Mouse (Mus musculus) embryonic fibroblast, embryonic 13.5 days (primary cell): ENCODE data around the gene Acad11. TPM values are rescaled to one million over a fixed set of nuclear protein-coding genes. Genes with fewer than 3 reads are reported as not detected.

ENCODE experiments used
- H3K27ac ChIP-seq: 2 replicates; pipeline ENCODE4 v1.5.1; 2012; ENCODE audit warnings: low read length, control low read depth, inconsistent platforms; ENCODE audit not compliant: insufficient read depth
- H3K4me1 ChIP-seq: 2 replicates; pipeline ENCODE4 v1.6.1; 2011; ENCODE audit warnings: low read length; ENCODE audit not compliant: control insufficient read depth, insufficient read depth
- H3K4me3 ChIP-seq: 2 replicates; pipeline ENCODE4 v1.5.1; 2011; ENCODE audit warnings: mild to moderate bottlenecking, control low read depth, low read length; ENCODE audit not compliant: insufficient read depth
- CTCF ChIP-seq: IDR thresholded peaks from 2 replicates; pipeline ENCODE4 v1.5.1; 2011; ENCODE audit warnings: mild to moderate bottlenecking, control low read depth, low read length, moderate library complexity, borderline replicate concordance; ENCODE audit not compliant: insufficient read depth
- POLR2A ChIP-seq: IDR thresholded peaks from 2 replicates; pipeline ENCODE4 v1.6.1; 2011; ENCODE audit warnings: low read depth, mild to moderate bottlenecking, control low read depth, low read length, moderate library complexity
- polyA plus RNA-seq: library from polyadenylated mRNA; stranded (reverse); fragments of >200 nt; gene quantifications from 2 replicates; pipeline ENCODE4 v1.2.4, GENCODE M21; 2011; ENCODE audit warnings: low read depth; ENCODE audit not compliant: missing spikeins, insufficient read length

Acad11 gene
- polyA plus RNA-seq, 1 experiment = 14.5 TPM

DNA sequence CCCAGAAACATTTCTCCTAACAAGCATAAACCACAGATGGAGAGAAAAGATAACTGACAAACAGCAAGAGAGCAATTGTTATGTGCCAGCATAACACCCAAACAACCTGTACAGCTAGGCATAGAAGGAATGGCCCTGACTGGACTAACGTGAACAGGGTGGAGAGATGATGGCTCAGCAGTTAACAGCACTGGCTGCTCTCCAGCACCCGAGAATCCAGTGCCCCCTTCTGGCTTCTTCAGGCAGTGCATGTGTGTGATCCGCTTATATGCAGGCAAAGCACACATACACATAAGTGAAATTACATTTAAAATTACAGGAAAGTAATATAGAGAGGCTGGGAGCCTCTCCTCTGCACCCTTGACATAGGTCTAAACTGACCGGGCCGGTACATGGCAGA is 16.2 kb downstream of the Acad11 start:
- H3K4me1 ChIP-seq = no peaks in the 10 kb centered on the region
- no peak overlapping the region for H3K4me3 ChIP-seq
- H3K27ac ChIP-seq = no peak overlapping the region
- TF ChIP-seq POLR2A (no peak), CTCF (peak; percentile 33; the same call in 1 of the 2 replicates)

DNA sequence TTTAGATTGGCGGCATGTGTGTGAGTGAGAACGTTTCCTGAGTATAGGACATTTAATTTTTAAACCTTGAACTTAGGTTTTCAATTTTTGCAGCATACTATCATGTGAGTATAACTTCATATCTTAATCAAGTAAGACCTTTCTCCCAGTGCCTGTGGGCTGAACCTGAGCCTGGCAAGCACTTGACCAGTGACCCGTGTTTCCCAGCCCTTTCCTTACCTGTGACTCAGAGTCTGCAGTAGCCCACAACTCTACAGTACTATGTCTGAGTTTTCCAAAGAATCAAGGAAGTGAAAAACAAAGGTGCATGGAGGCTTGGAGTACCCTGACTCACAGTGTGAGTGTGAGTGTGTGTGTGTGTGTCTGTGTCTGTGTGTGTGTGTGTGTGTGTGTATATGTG is 16.9 kb downstream of the Acad11 start:
- H3K4me3 ChIP-seq = no peak overlapping the region
- no peak overlapping the region for H3K27ac ChIP-seq
- no peak for TF ChIP-seq CTCF
- TF ChIP-seq POLR2A = no peak
- H3K4me1 ChIP-seq = no peaks in the 10 kb centered on the region

DNA sequence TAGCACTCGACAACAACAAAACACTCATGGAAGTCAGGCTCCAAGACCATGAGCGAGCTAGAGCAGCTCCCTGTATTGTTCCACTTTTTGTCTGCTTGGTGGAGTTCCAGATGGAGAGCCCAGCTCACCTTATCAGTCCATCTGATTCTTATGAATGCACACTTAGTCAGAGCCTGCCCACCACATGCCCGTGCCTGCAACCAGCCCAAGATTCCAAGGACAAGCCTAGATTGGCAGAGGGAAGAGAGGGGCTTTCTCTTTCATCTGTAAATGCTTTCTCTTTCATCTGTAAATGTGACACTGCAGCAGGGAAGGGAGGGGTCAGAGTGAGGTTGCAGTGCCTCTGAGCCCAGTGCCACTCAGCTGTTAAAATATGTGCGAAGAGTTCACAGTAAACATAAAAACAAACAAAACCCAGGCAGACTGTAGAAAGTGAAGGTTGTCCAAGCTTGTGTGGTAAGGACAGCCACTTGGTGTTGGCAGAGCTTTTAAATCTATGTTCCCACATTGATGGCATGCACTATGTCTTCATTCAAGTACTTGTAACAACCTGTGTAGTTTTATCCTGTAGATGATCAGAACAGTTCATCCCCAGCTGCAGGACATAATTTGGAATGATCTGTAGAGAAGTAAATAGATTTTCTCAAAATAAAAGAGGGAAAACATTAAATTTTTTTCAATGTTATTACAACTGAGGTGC is 22.7 kb downstream of the Acad11 start:
- TF ChIP-seq POLR2A (no peak), CTCF (no peak)

DNA sequence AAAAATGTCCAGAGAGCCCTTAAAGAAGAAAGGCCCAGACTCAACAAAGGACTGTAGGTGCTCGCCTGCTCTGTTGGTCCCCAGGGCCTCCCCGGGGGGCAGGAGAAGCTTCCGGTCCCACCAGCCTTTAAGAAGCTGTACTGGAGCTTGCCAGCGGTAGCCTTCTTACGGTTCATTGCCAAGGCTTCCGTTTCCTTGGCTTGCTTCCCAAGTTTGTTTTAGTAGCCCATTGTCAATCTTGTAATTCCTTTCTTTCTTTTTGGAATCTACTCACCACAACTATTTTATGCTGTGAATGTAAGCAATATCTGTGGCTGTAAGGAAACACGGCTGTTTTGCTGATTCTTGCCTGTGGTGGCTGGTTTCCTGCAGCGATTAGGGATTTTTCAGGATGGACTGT is 25.4 kb downstream of the Acad11 start:
- no peak for TF ChIP-seq CTCF
- no peak for TF ChIP-seq POLR2A
- Histone ChIP-seq H3K4me3 (no peak overlapping the region), H3K27ac (0 out of 2 replicates have a peak overlapping the region, but pooled peaks have one; percentile 12), H3K4me1 (no peaks in the 10 kb centered on the region; the same call in 1 of the 2 replicates)

More for the DNA sequence above, 22.7 kb downstream of the Acad11 start:
- no peaks in the 10 kb centered on the region; the same call in 1 of the 2 replicates for H3K4me1 ChIP-seq
- H3K27ac ChIP-seq = no peak overlapping the region
- H3K4me3 ChIP-seq = no peak overlapping the region

DNA sequence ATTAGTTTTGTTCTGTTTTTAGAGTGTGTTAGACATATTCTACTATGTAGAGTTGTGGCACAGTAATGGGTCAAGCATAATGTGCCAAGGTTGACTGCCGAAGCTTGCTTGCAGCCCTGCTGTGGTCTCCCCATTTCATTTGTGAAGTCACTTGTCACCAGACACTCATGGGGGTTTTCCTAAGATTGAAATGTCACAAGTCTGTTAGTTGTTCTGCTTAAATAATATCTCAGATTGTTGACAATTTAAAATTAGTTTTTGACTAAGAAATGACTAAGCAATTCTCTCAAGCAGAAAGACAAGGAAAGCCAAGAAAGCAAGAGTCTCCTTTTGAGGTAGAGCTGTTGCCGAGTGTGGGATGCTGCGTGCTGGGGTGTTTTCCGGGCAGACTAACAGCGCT is 29.8 kb downstream of the Acad11 start:
- no peak overlapping the region for H3K4me3 ChIP-seq
- no peaks in the 10 kb centered on the region; the same call in 1 of the 2 replicates for H3K4me1 ChIP-seq
- no peak overlapping the region for H3K27ac ChIP-seq
- no peak for TF ChIP-seq POLR2A

DNA sequence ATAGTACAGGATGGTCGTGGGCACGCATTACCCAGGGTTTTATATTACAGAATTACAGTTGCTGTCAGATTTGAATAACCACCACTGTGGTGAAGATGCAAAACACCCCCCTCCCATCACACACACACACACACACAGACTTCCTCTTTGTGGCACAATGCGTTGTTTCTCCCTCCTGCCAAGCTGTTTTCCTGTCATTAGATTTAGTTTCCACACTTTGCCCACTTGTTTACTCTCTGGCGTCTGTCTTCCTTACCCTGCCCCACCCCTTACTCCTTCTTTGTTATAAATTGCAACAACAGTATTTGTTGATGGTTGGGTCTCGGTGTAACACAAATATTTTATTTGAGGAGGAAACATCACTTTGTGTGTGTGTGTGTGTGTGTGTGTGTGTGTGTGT is 35.1 kb downstream of the Acad11 start:
- H3K27ac ChIP-seq = no peak overlapping the region
- no peaks in the 10 kb centered on the region for H3K4me1 ChIP-seq
- TF ChIP-seq CTCF (no peak), POLR2A (no peak)
- no peak overlapping the region for H3K4me3 ChIP-seq

DNA sequence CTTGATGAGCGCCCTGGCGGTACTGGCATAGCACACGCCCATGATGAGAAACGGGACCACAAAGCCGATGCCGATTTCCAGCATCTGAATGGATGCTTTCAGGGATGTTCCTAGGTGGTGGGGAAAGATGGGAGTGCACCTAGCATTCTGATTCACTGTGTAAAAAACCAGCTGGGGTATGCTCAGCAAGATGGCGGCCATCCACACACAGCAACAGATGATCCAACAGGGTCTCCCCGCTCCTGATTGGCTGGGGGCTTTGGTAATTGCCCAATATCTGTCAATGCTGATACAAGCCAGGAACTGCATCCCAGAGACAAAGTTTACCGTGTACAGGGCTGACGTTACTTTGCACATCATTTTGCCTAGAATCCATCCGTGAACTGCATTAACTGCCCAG is 35.9 kb downstream of the Acad11 start:
- Histone ChIP-seq H3K4me1 (no peaks in the 10 kb centered on the region), H3K4me3 (no peak overlapping the region), H3K27ac (no peak overlapping the region)
- no peak for TF ChIP-seq CTCF
- TF ChIP-seq POLR2A = no peak

DNA sequence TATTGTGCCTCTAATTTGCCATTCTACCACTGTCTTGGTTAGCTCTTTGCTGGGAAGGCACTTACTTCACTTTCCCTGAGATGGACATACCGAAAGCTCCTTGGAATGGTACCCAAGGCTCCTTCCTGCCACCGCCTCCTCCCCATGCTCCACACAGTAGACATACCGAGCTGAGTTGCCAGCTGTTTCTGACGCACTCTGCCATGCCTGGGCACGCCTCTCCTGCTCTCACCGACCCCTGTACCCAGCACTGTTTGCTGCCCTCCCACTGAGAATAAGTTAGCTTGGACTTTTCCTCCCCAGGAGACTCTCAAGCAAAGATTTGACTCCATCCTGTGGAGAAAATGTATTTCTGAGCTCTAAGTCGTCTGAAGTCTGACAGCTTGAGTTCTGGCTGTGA is 37.6 kb downstream of the Acad11 start:
- TF ChIP-seq CTCF (no peak), POLR2A (no peak)
- H3K27ac ChIP-seq = no peak overlapping the region
- no peaks in the 10 kb centered on the region for H3K4me1 ChIP-seq
- H3K4me3 ChIP-seq = no peak overlapping the region

DNA sequence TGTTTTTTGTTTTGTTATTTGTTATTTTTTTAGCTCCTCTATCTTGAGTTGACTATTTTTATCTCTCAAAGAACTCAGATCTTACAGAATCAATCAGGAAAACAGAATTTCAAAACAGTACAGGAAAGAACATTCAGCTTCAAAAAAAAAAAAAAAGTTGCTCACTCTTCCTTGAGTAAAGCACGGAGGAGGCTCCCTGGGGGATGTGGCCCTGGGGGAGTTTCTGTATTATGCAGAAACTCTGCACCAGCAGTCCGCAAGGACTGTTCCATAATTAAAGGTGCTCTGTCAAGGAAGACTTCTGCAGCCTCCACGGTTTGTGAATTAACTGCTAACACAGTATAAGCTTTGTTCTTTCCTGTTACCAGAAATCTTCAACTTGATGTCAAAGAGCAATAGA is 38.3 kb downstream of the Acad11 start:
- Histone ChIP-seq H3K4me3 (no peak overlapping the region), H3K27ac (no peak overlapping the region), H3K4me1 (no peaks in the 10 kb centered on the region)
- TF ChIP-seq POLR2A (no peak), CTCF (no peak)

DNA sequence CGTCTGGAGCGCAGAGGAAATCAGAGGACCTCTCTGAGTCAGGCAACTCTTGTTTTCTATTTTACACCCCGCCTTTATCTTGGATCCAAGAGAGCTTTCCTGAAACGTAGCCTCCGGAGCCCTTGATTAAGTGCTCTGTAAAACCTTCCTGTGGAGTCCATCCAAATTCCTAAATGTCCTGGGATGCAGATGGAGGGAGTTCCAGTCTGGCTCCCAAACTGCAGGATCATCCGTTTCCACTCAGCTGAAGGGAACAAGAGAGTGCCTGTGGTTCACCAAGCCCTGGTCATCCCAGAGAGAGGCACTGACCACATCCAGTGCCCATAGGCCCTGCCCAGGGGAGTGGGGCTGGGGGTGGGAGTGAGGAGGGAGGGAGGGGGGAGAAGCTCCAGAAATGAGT is 39.1 kb downstream of the Acad11 start:
- TF ChIP-seq CTCF = no peak
- no peak for TF ChIP-seq POLR2A
- no peak overlapping the region for H3K27ac ChIP-seq
- no peak overlapping the region for H3K4me3 ChIP-seq
- H3K4me1 ChIP-seq = no peaks in the 10 kb centered on the region

DNA sequence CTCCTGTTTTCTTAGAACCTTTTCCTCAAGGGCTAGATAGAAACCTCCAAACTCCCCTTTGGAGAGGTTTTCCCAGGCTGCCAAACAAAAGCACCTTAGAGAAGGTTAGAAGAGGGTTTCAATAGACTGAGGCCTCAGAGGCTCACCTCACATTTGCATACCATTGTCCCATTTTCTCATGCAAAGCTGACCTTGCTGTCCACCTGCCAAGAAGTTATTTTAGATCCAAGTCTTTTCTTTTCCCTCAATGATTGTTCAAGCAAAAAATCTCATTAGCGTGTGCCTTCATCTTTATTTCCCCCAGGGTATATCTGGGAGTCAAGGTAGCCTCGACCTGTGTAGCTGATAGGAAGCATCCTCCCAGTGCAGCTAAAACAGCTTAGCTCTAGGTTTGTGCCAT is 39.7 kb downstream of the Acad11 start:
- Histone ChIP-seq H3K4me3 (no peak overlapping the region), H3K4me1 (no peaks in the 10 kb centered on the region), H3K27ac (no peak overlapping the region)
- TF ChIP-seq POLR2A = no peak
- TF ChIP-seq CTCF = no peak
